Mouse (Mus musculus) liver, embryonic 11.5 days (tissue): ENCODE data around the gene Birc5. TPM values are rescaled to one million over a fixed set of nuclear protein-coding genes. Genes with fewer than 3 reads are reported as not detected.

Experiments
- ATAC-seq: fragments of 200-750 bp; cut with Nextera tagmentation; replicated peaks from 2 replicates; pipeline ENCODE4 v1.8.0; 2017; ENCODE audit warnings: moderate number of reproducible peaks, mild to moderate bottlenecking, moderate TSS enrichment, moderate library complexity; ENCODE audit not compliant: low FRiP score
- DNase-seq: peaks from one replicate; pipeline ENCODE4 v3.0.0-alpha.2; 2017; ENCODE audit warnings: low spot score
- H3K27ac ChIP-seq: fragments of 300-500 bp; sonication (generic); 2 replicates; pipeline ENCODE4 v1.5.1; 2014; ENCODE audit warnings: mild to moderate bottlenecking, low read depth, low read length, control low read depth
- H3K27me3 ChIP-seq: fragments of 300-500 bp; sonication (generic); replicated peaks from 2 replicates; pipeline ENCODE4 v1.6.1; 2014; ENCODE audit warnings: low read length, mixed read lengths; ENCODE audit not compliant: control insufficient read depth, insufficient read depth
- H3K36me3 ChIP-seq: fragments of 300-500 bp; sonication (generic); 2 replicates; pipeline ENCODE4 v1.6.1; 2014; ENCODE audit warnings: mild to moderate bottlenecking, low read length, moderate library complexity, mixed read lengths; ENCODE audit not compliant: control insufficient read depth, insufficient read depth
- H3K4me1 ChIP-seq: fragments of 300-500 bp; sonication (generic); replicated peaks from 2 replicates; pipeline ENCODE4 v1.6.1; 2014; ENCODE audit warnings: low read length, mixed read lengths; ENCODE audit not compliant: control insufficient read depth, insufficient read depth
- H3K4me2 ChIP-seq: fragments of 300-500 bp; sonication (generic); 2 replicates; pipeline ENCODE4 v1.6.1; 2014; ENCODE audit warnings: mild to moderate bottlenecking, control low read depth, moderate library complexity
- H3K4me3 ChIP-seq: fragments of 300-500 bp; sonication (generic); 2 replicates; pipeline ENCODE4 v1.5.1; 2014; ENCODE audit warnings: low read depth, low read length, control low read depth
- H3K9ac ChIP-seq: fragments of 300-500 bp; sonication (generic); 2 replicates; pipeline ENCODE4 v1.6.1; 2014; ENCODE audit warnings: low read depth, low read length, control low read depth
- H3K9me3 ChIP-seq: fragments of 300-500 bp; sonication (generic); 2 replicates; pipeline ENCODE4 v1.6.1; 2016; ENCODE audit warnings: low read length, inconsistent platforms, mixed read lengths; ENCODE audit not compliant: control insufficient read depth
- WGBS: fragments of 180-500 bp; shearing (Covaris S2); extraction: QIAGEN DNeasy Blood & Tissue Kit; methylation state at CpG from one replicate; pipeline ENCODE4 v1.1.7; 2014; 5-methylcytosine and 5-hydroxymethylcytosine counted together
- polyA plus RNA-seq: library from polyadenylated mRNA; unstranded; fragments of >200 nt; fragmentation: Nextera tagmentation; extraction: Ambion mirVana; gene quantifications from 2 replicates; pipeline ENCODE4 v1.2.1, GENCODE M21; 2014

The Birc5 gene
- polyA plus RNA-seq, 1 experiment from 2014 or later, result 440 TPM

DNA sequence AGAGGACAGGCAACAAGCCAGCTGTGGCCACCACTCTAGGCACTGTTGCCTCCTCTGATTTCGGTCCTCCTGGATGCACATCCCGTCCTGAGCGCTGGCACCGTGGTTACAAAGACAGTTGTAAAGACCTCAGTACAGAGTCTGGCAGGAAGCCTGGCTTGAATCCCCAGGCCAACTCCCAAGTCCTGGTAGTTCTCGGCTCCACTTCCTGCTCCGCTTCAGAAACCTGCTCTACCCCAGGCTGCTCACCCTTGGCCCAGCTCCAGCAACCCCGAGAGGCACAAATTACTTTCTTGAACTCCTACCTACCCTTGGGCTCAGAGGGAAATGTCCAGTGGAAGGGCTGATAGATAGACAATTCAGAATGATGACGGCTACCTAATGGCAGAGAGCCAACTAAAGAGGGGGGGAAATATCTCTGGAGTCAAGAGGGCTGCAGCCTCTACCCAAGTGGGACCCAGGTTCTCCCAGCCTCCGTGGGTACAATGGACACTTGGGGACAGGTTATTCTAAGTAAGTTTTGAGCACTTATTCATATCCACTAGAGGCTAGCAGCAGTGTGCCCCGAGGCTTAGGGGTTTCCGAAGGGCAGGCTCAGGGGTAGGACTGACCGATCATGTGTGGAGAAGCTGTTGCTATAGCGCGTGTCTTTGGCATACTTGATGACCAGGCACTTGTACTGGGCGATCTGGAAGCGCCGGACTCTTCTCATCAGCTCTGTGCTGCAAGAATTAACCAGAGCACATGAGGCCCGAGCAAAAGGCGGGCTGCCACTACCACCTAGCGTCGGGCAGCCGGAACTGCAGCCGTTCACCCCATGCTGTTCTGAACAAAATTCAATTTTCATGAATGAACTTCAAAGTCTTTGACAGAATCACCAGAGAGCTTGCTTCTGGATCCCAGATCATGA is 24.7 kb upstream of the Birc5 start:
- peaks cover 48% of the 10 kb centered on the region for H3K4me1 ChIP-seq
- 20% methylated on average over 23 of the region's 23 CpGs for WGBS
- peak overlapping the region; percentile 95 for H3K27ac ChIP-seq
- ATAC-seq (peak; percentile 59), DNase-seq (peak; percentile 80)
- H3K4me2 ChIP-seq, result peak overlapping the region; percentile 98
- no peaks in the 10 kb centered on the region for H3K27me3 ChIP-seq
- peaks cover 30% of the 10 kb centered on the region for H3K36me3 ChIP-seq
- H3K9ac ChIP-seq, result peak overlapping the region; percentile 97
- H3K9me3 ChIP-seq, result no peaks in the 10 kb centered on the region
- peak overlapping the region; percentile 68 for H3K4me3 ChIP-seq

DNA sequence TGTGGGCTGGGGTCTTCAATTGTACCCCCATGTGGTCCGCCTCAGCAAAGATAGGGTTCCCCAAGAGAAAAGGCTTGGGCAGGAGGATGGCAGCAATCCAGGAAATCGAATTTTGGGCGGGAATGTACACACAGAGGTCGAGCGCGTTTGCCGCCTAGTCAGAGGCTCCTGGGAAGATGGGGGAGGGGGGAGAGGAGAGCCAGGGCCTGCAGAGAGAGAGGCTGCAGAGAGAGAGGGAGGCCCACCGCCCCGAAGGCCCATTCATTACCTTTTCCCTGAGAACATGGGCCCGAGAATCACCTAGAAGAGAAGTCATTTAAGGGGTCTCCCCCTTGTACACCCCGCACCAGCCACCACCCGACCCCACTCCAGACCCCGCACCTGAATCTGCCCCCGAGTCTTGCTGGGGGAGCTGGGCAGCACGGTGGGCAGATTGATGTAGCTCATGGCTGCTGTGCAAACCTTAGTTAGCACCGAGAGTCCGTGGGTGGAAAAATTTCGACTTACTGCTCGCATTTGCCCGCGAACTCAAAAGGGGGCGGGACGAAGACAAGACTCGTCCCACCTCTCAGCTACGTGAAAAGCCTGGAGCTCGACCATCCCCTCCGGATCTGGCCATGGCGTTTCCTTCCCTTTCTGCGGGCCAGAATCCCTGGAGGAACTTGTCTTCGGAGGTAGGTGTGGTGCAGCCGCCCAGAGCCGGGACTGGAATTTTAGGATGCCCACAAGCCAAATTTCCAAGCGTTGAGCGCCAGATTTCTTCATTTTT is 23.5 kb upstream of the Birc5 start, which contains the start of the genes Afmid and Tk1:
Gene Afmid (plus strand): TSS at position 592 of the 769 bp plus-strand sequence.
Gene Tk1 (minus strand): TSS at position 760 of the 769 bp plus-strand sequence.
- no peaks in the 10 kb centered on the region for H3K27me3 ChIP-seq
- DNase-seq (peak; percentile 83), ATAC-seq (peak; percentile 61)
- H3K36me3 ChIP-seq, result peaks cover 30% of the 10 kb centered on the region
- peak within 1 kb of the TSS; percentile 97 for H3K9ac ChIP-seq
- WGBS, result under 1% methylated on average over 34 of the region's 34 CpGs
- H3K27ac ChIP-seq, result peak within 1 kb of the TSS; percentile 95
- H3K4me1 ChIP-seq, result peaks cover 60% of the 10 kb centered on the region
- H3K4me2 ChIP-seq, result peak within 1 kb of the TSS; percentile 98
- no peaks in the 10 kb centered on the region for H3K9me3 ChIP-seq
- H3K4me3 ChIP-seq, result peak within 1 kb of the TSS; percentile 68

GRCm38 (mm10) chr11:117826164-117826563 is 22.9 kb upstream of the Birc5 start:
- Histone ChIP-seq H3K4me1 (peaks cover 66% of the 10 kb centered on the region), H3K27me3 (no peaks in the 10 kb centered on the region), H3K9me3 (no peaks in the 10 kb centered on the region), H3K9ac (peak overlapping the region; percentile 97), H3K4me2 (peak overlapping the region; percentile 98), H3K36me3 (peaks cover 26% of the 10 kb centered on the region), H3K4me3 (peak overlapping the region; percentile 68), H3K27ac (peak overlapping the region; percentile 95)
- no peak for DNase-seq
- 30% methylated on average over 5 of the region's 5 CpGs for WGBS
- no peak for ATAC-seq

GRCm38 (mm10) chr11:117826916-117827315 is 22.1 kb upstream of the Birc5 start:
- H3K9ac ChIP-seq, result no peak overlapping the region
- 67% methylated on average over 8 of the region's 8 CpGs for WGBS
- no peak for ATAC-seq

DNA sequence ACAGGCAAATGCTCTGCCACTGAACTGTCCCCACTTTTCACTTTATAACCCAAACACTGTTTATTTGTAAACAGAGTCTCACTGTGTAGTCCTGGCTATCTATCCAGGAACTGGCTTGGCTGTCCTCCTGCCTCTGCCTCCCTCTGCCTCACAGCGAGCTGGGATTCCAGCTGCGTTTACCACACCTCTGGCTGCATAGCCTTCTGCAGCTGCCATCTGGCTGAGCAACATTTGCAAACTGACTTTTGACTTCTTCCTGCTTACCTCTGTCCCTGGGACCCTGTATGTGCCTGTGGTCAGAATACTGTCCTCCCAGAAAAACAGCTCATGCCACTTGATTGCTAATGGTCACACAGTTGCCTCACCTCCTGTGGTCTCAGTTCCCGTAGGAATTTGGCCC is 21.7 kb upstream of the Birc5 start:
- Histone ChIP-seq H3K4me1 (peaks cover 71% of the 10 kb centered on the region), H3K4me3 (no peak overlapping the region; the same call in 1 of the 2 replicates), H3K9me3 (no peaks in the 10 kb centered on the region), H3K27me3 (no peaks in the 10 kb centered on the region), H3K27ac (no peak overlapping the region), H3K9ac (no peak overlapping the region), H3K4me2 (peak overlapping the region; percentile 98), H3K36me3 (peaks cover 14% of the 10 kb centered on the region)
- ATAC-seq (no peak), DNase-seq (no peak)
- 52% methylated on average over 3 of the region's 3 CpGs for WGBS

More at GRCm38 (mm10) chr11:117826916-117827315, 22.1 kb upstream of the Birc5 start:
- Histone ChIP-seq H3K27me3 (no peaks in the 10 kb centered on the region), H3K36me3 (peaks cover 18% of the 10 kb centered on the region), H3K4me2 (peak overlapping the region; percentile 98), H3K4me1 (peaks cover 71% of the 10 kb centered on the region), H3K4me3 (no peak overlapping the region), H3K9me3 (no peaks in the 10 kb centered on the region), H3K27ac (0 out of 2 replicates have a peak overlapping the region, but pooled peaks have one; percentile 32)
- DNase-seq, result no peak

DNA sequence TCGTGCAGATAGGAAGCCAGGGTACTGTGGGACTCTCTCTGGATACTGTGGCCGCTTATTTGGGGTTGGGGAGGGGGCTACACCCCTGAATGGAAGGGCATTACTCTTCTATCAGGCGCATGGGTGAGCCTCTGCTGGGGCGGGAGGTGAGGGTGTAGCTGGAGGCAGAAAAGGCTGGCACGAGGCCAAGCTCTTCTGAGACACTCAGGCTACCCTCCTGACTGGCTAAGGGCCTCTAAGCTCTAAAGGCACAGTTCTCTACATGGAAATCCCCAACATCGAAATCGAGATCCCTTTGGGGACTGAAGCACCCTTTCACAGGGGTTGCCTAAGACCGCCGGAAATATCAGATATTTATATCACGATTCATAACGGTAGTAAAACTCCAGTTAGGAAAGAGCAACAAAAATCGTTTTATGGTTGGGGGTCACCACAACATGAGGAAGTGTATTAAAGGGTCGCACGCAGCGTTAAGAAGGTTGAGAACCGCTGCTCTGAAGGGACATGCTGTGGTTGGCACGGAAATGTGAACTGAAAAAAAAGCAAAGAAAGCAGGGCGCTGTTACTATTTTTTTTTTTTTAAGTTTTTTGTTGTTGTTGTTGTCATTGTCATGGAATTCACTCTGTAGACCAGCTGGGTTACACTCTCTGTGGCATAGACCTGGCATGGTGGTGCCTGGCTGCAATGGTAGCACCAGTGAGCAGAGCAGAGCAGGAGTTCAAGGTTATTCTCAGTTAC is 20.7 kb upstream of the Birc5 start:
- ATAC-seq, result no peak
- H3K27ac ChIP-seq, result peak overlapping the region; percentile 87
- peak overlapping the region; percentile 46 for H3K4me2 ChIP-seq
- no peak overlapping the region for H3K4me3 ChIP-seq
- DNase-seq, result no peak
- no peaks in the 10 kb centered on the region for H3K9me3 ChIP-seq
- H3K4me1 ChIP-seq, result peaks cover 68% of the 10 kb centered on the region
- WGBS, result 64% methylated on average over 18 of the region's 18 CpGs
- H3K9ac ChIP-seq, result no peak overlapping the region
- no peaks in the 10 kb centered on the region for H3K27me3 ChIP-seq
- peaks cover 4% of the 10 kb centered on the region for H3K36me3 ChIP-seq

DNA sequence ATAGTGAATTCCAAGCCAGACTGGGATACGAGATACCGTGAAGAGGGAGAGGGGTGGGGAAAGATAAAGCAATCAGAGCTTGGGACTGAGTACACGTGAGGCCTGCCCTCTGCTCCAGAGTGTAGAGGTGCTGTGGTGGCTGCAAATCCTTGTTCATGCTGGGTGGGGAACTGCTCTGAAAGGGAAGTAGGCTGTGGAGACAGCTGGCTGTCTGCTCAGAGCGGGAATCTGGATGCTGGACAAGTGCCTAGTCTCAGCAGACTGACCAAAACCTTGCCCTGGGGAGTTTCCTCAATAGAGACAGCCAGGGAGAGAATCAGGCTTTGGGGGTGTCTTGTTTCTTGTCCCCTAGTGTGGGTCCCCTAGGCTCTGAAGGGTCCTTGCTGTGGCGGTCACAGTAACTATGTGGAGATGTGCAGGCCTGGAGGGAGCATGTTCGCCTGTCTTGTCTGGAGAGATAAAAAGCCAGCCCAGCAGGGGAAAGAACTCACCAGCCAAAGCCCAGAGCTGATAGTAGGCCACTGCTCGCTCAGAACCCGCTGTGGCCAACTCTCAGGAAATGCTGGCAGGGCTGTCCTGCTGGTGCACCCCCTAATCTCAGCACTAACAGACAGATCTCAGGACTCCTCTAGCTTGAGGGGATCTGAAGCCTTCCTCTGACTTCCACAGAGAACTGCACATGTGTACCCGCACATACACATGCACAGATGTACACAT is 20.0 kb upstream of the Birc5 start:
- peak overlapping the region; percentile 87 for H3K27ac ChIP-seq
- H3K4me3 ChIP-seq, result no peak overlapping the region
- ATAC-seq, result peak; percentile 53
- H3K4me2 ChIP-seq, result peak overlapping the region; percentile 46
- DNase-seq, result peak; percentile 59
- peaks cover 64% of the 10 kb centered on the region for H3K4me1 ChIP-seq
- no peaks in the 10 kb centered on the region for H3K9me3 ChIP-seq
- WGBS, result 13% methylated on average over 9 of the region's 9 CpGs
- no peaks in the 10 kb centered on the region for H3K27me3 ChIP-seq
- no peaks in the 10 kb centered on the region for H3K36me3 ChIP-seq
- H3K9ac ChIP-seq, result no peak overlapping the region
